Mouse (Mus musculus): Measurements from ENCODE around the gene Obsl1.

- peak; percentile 99 for TF ChIP-seq CTCF (IDR thresholded peaks at IDR 0.05; ENCODE audit: borderline replicate concordance, extremely low read depth, insufficient read depth, insufficient read length)
- TF ChIP-seq POLR2A (IDR thresholded peaks at IDR 0.05; ENCODE audit: borderline replicate concordance, extremely low read depth, insufficient read depth, insufficient read length, poor library complexity, severe bottlenecking): no peak
Measured at GRCm38 (mm10) chr1:75467215-75467927, 38.9 kb downstream of the Obsl1 start.
